Mouse (Mus musculus) erythroblast, adult 5-6 weeks (primary cell): ENCODE measurements around the gene Fkbp7. TPM values are rescaled to one million over a fixed set of nuclear protein-coding genes. Genes with fewer than 3 reads are reported as not detected.

Experiments used
- ATAC-seq: replicated peaks from 2 replicates; pipeline ENCODE4 v1.8.0; 2016; ENCODE audit warnings: moderate number of reproducible peaks, mild to moderate bottlenecking, moderate TSS enrichment, inconsistent platforms; ENCODE audit not compliant: poor library complexity, low FRiP score, severe bottlenecking
- total RNA-seq, 2 experiments: library from RNA; stranded (forward) in 1 of 2; stranded (reverse) in 1 of 2; fragments of 150-400 nt in 1 of 2; fragments of 200-764, 138-1000 nt in 1 of 2; gene quantifications; 2 replicates each; pipeline versions ENCODE4 v1.2.3 to v1.2.4; 2015 to 2017; ENCODE audit warnings: low replicate concordance in 2 of 2

Gene Fkbp7
- total RNA-seq (2015; ENCODE audit: low replicate concordance), result 2.3 TPM in 1 of 2 replicates, not detected in the other
- 0.70 and 2.9 TPM in 2 replicates for total RNA-seq (2017; ENCODE audit: low replicate concordance)

DNA sequence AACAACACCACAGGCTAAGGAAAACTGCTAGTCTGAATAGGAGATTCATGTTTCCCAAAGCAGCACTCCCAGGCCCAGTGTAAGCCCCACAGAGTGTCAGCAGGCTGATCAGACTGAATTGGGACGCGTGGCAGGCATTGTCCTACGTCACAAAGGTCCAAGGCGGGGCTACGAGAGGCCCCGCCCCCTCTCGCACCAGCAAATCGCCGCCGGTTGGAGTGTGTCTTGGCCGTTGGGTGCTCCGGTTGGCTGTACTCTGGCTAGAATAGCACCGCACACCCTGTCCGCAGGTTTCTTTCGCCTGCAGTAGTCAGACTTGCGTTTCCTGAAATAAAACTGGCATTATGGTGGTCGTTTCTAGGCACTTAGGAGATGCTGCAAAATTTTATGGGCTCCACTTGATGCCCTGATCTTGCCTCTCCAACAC lies at the start of gene Fkbp7:
TSS of gene Fkbp7 (minus strand) at position 151 of the 427 bp plus-strand sequence.
- ATAC-seq, result peak; percentile 92

DNA sequence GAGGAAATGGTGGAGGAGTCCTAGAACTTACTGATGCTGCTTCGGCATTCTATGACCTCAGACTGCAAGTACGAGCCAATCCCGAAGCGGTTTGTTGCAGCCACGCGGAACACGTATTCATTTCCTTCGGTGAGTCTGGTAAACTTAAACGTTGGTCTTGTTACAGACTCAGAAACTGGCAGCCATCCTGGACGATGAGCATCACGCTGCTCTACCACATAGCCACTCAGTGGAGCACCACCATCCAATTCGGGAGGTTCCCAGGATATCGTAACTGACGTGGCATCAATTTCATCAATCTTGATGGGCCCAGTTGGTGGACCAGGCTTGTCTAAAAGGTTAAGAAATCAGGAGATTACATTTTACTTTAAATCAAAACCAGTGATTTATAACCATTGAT lies 46.7 kb upstream of the Fkbp7 start:
- no peak for ATAC-seq

DNA sequence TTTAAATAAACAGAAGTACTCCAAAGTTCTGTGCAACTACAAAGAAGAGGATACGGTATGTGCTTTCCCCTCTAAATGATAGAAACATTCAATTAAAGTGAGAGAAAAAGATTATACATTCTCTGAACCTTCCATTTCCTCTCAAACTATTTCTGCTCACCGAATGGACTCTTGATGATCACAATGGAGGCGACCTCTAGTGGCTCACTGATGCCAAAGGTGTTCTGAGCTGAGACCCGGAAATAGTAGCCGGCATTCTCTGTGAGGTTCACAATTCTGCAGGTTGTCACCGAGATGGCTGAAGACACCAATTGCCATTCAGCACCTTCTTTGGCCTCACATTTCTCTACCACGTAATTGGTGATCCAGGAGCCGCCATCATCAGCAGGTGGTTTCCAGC lies 42.1 kb upstream of the Fkbp7 start:
- ATAC-seq, result no peak

DNA sequence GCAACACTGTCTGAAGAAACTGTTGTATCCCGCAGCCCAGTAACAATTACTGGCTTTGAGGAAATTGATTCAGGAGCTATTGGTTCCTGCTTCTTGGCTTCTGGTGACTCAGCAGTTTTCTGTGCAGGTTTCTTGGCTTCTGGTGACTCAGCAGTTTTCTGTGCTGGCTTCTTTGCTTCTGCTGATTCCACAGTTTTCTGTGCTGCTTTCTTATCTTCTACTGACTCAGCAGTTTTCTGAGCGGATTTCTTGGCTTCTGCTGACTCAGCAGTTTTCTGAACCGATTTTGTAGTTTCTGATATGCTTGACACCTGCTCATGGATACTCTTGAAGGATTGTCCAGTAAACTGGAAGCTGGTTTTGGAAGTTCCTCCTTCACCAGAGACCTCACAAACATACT lies 35.6 kb upstream of the Fkbp7 start:
- ATAC-seq, result no peak

DNA sequence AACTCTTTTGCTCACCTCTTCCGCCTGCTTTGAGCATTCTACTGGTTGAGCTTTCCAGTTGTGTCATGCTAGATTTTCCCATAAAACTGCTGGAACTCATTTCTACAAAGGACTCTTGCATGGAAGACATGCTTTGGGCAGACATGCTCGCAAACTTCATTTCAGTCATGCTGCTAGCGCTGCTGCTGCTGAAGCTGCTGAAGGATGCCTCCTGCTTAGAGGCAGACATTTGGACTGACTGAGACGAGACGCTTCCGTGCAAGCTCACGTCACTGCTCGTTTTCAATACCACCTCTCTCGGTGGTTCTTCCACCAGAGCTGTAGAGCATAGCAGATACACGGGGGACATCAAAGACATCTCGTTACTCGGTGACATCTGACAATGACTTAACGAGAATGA lies 32.7 kb upstream of the Fkbp7 start:
- no peak for ATAC-seq

DNA sequence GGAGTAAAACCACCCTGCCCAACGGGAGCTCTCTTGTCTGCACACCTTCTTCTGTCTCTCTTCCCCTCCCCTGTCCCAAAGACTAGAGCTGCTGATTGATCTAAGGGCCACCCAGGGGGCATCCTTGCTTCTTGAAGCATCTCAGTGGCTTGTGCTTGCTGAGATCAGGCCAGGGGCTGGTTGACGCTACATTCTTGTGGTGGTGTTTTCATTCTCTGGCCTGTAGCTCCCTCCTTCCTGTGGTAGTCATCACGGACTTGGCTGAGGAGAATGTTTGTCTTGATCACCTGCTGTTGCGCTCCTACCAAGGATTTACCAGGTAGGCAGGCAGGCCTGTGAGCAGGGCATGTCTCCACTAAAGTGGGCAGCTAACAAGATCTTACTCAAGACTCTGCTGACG lies 29.8 kb upstream of the Fkbp7 start:
- no peak for ATAC-seq

GRCm38 (mm10) chr2:76702188-76702587 lies 29.3 kb upstream of the Fkbp7 start:
- no peak for ATAC-seq

DNA sequence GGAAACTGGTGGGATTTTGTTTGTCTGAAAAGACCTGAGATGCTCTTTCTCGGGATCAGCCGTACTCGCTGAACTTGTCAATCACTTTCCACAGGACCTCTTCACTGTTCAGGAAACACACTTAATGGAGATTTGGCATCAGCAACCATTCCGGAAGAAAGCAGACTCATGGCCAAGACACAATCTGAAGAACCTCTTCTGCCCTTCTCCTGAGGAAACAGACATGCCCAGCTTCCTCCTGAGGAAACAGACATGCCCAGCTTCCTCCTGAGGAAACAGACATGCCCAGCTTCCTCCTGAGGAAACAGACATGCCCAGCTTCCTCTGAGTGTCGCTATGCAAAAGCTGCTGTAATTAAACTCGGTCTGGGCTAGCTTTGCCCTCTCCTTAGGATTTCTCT lies 22.4 kb upstream of the Fkbp7 start:
- ATAC-seq, result no peak

DNA sequence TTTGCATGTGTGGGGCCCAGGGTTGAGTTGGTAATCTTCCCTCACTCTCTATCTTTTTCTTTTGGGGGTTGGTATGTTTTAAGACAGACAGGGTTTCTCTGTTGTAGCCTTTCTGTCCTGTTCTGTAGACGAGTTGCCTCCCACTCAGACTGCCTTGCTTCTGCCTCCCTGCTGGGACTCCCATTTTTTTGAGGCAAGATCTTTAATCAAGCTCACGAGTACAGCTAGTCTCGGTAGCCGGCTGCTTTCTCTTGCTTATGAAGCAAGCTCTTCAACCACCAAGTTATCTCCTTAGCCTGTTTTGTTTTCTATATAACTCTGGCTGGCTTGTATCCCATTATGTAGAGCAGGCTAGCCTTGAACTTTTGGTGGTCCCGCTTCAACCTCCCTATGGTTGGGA lies 20.8 kb upstream of the Fkbp7 start:
- no peak for ATAC-seq

GRCm38 (mm10) chr2:76690436-76691204 lies 17.7 kb upstream of the Fkbp7 start:
- no peak for ATAC-seq

- ATAC-seq, result no peak
Observed at GRCm38 (mm10) chr2:76688162-76688561, 15.2 kb upstream of the Fkbp7 start.

- no peak for ATAC-seq
Observed at GRCm38 (mm10) chr2:76687608-76688007, 14.7 kb upstream of the Fkbp7 start.

DNA sequence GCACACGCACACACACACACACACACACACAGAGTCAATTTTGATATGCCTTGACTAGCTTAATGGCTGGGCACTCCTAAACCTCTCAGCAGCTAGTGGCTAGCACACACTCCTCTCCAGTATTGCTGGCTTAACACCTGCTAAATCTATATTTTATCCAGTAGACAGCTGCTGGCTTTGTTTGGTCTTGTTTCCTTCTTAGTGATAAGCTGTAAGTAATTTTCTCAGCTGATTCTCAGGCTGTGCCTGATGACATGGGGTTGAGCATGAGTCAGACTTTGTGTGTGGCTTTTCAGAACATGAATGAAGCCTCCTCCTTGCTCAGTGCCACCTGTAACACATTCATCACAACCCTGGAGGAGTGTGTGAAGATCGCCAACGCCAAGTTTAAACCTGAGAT lies 14.1 kb upstream of the Fkbp7 start:
- no peak for ATAC-seq

GRCm38 (mm10) chr2:76682301-76682700 lies 9.4 kb upstream of the Fkbp7 start:
- no peak for ATAC-seq

DNA sequence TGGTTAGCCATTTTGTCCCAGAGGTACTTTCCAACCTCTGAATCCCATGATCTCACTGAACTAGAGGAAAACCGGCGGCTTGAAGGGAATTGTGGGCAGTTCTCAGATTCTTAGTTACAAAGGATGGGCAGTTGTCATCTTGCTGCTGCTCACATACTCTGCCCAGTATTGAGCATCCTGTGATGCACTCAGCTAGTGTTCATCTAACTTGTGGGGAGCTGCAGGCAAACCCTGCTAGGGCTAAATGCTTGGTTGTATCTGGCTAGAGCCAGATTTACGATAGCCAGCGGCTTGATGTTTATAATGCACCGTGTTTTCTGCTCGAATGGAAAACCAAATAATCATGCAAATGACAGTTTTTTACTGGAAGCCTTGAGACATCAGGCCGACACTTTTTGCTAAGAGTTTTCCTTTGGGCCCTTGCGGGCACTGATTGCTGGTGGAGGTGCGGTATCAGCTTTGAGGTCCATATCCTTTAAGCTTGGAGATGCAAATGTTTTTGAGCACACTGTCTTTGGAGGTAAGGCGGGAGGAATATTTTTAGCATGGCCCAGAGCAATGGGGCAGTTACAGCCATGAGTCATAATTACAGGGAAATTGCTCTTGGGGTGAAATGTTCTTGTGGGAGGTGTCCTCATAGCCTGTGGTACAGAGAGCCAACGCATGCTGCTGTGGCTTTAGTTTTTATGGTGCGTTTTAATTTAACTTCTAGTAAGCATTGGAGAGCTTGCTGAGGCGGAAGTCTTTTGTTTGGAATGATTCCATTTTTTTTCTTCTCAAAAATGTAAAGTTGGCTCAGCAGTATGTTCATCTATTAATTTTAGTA lies 3.7 kb upstream of the Fkbp7 start:
- ATAC-seq, result no peak

- no peak for ATAC-seq
Observed at GRCm38 (mm10) chr2:76675949-76676348, 3.0 kb upstream of the Fkbp7 start.

DNA sequence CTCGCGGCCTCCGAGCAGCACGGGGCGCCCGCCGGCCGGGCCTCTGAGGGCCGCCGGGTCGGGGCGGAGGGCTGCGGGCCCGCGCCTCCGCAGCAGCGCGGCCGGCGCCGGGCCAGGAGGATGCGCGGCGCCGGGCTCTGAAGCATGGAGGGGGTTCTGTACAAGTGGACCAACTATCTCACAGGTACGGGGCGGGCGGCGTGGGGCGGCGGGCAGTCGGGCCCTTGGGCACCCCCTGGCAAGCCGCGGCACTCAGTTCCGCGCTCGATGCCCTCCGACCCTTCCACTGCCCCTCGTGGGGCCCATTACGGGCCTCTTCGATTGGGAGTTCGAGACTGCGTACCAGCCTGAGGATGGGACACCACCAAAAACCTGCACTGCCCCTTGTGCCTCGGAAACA lies 2.5 kb upstream of the Fkbp7 start:
- ATAC-seq, result no peak

DNA sequence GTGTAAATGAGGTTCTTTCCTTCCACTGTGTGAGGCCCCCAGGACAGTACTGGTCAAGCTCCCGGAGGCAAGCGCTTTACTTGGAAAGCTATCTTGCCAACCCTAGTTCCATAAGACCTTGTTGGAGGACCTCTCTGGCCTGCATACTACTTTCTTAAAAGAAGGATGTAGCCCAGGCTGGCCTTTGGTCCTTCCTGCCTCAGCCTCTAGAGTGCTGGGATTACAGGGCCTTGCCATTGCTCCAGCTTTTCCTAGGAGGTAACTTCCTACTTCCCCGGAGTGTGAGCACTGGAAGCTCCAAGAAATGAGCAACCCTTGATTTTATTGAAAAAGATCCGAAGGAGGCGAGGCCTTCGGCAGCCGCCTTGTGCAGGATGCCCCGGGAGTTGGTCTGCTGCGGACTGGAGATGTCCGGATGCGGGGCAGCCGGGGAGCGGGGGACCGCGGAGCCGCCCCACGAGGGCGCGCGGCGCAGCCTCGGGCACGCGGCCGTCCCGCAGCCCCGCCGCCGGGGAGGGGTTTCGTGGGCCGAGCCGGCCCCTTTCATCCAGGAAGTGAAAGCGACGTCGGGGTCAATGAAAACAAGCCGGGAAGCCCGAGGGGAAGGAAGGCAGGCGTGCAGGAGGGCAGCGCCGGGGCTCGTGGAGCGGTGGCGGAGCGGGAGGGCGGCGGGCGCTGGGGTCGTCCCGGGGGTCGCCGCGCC lies 2.0 kb upstream of the Fkbp7 start, which contains the start of gene Plekha3:
TSS of gene Plekha3 (plus strand) at position 557 of the 703 bp plus-strand sequence.
- peak; percentile 39; the same call in 1 of the 2 replicates for ATAC-seq

DNA sequence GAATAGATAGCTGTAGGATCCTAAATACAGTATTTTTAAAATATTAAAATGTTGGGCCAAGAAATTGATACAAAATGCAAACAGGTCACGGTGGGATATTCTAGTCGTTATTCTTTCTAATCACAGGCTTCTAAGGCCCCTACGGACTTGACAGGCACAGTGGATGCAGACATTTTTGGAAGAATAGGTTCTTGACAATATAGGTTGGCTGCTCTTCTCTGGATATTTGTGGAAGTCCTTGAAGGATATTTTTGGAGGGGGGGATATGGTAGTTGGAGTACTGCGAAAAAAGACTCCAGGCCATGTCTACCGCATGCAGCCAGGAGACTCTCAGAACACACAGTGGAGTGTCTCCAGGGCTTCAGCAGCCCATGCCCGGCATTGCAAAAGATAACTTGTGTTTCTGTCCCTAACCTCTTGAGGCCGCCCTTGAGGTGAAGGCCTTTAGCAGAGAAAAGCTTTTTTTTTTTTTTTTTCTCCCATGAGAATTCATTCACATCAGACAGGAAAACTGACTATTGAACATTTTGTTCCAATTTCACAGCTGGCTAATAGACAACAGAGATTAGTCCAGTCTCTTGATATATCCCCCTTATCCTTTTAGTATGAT lies 661 bp upstream of the Fkbp7 start:
- peak; percentile 67 for ATAC-seq
